Mouse (Mus musculus) cerebellum, adult 9-10 months (tissue): ENCODE data around the gene Irgm1.
"Not testable (repeated sequence)": the region's sequence is repeated elsewhere in the genome, so short reads cannot be mapped to it uniquely, and the experiment has no call there.

Experiments used
- DNase-seq: peaks from one replicate; pipeline ENCODE4 v3.0.0; 2022

Gene Irgm1

GRCm38 (mm10) chr11:48833078-48833730, 38.3 kb downstream of the Irgm1 start:
- DNase-seq = no peak

GRCm38 (mm10) chr11:48831273-48831672, 40.2 kb downstream of the Irgm1 start:
- DNase-seq = no peak

GRCm38 (mm10) chr11:48830279-48830678, 41.2 kb downstream of the Irgm1 start:
- no peak for DNase-seq

GRCm38 (mm10) chr11:48827926-48828325, 43.6 kb downstream of the Irgm1 start:
- DNase-seq = no peak

- no peak for DNase-seq
Measured at GRCm38 (mm10) chr11:48826752-48827096, 44.8 kb downstream of the Irgm1 start.

- DNase-seq = not testable (repeated sequence)
Measured at GRCm38 (mm10) chr11:48825979-48826751, 45.3 kb downstream of the Irgm1 start, which contains the start of the genes Trim7 and Gm12184. Gene Trim7, plus strand, starts transcription at chr11:48826140. Gene Gm12184, minus strand, starts transcription at chr11:48826655.

GRCm38 (mm10) chr11:48824311-48824830, 47.1 kb downstream of the Irgm1 start:
- DNase-seq = no peak

GRCm38 (mm10) chr11:48823536-48823972, 47.9 kb downstream of the Irgm1 start:
- DNase-seq = peak; percentile 73

- DNase-seq = no peak
Measured at GRCm38 (mm10) chr11:48822768-48823512, 48.5 kb downstream of the Irgm1 start.

- DNase-seq = not testable (repeated sequence)
Measured at GRCm38 (mm10) chr11:48821299-48821698, 50.2 kb downstream of the Irgm1 start.

- no peak for DNase-seq
Measured at GRCm38 (mm10) chr11:48820308-48820674, 51.2 kb downstream of the Irgm1 start.

GRCm38 (mm10) chr11:48819614-48820307, 51.7 kb downstream of the Irgm1 start:
- DNase-seq = no peak

- DNase-seq = peak; percentile 94
Measured at GRCm38 (mm10) chr11:48818346-48818745, 53.1 kb downstream of the Irgm1 start.

- DNase-seq = no peak
Measured at GRCm38 (mm10) chr11:48817794-48818193, 53.7 kb downstream of the Irgm1 start.

- peak; percentile 99 for DNase-seq
Measured at GRCm38 (mm10) chr11:48816800-48817665, 54.5 kb downstream of the Irgm1 start, which contains the start of gene Trim41. Gene Trim41, minus strand, starts transcription at chr11:48817353.

- DNase-seq = peak; percentile 77
Measured at GRCm38 (mm10) chr11:48816281-48816781, 55.2 kb downstream of the Irgm1 start.

- peak; percentile 57 for DNase-seq
Measured at GRCm38 (mm10) chr11:48815851-48816250, 55.6 kb downstream of the Irgm1 start.

- no peak for DNase-seq
Measured at GRCm38 (mm10) chr11:48813782-48814181, 57.7 kb downstream of the Irgm1 start.
